Mouse (Mus musculus) layer of hippocampus, postnatal 25 days (tissue): Measurements from ENCODE around the gene Il9r. TPM values are rescaled to one million over a fixed set of nuclear protein-coding genes. Genes with fewer than 3 reads are reported as not detected.

Experiments used
- DNase-seq, 2 experiments: peaks; one replicate each; pipeline ENCODE4 v3.0.0; 2022; ENCODE audit warnings: mixed read lengths in 2 of 2, low spot score in 1 of 2; ENCODE audit errors: extremely low spot score in 1 of 2
- total RNA-seq, 2 experiments: library from RNA; stranded (reverse); gene quantifications; 2 replicates each; pipeline ENCODE4 v1.2.3; 2021

Il9r gene
- total RNA-seq, result not detected

GRCm38 (mm10) chr11:32200075-32200601 lies at the start of gene Il9r:
Gene Il9r (minus strand): TSS chr11:32200279.
- DNase-seq, result no peak

- DNase-seq, result no peak
Observed at GRCm38 (mm10) chr11:32248350-32248749, 48.3 kb upstream of the Il9r start.

- no peak for DNase-seq
Observed at GRCm38 (mm10) chr11:32247068-32247467, 47.0 kb upstream of the Il9r start.

DNA sequence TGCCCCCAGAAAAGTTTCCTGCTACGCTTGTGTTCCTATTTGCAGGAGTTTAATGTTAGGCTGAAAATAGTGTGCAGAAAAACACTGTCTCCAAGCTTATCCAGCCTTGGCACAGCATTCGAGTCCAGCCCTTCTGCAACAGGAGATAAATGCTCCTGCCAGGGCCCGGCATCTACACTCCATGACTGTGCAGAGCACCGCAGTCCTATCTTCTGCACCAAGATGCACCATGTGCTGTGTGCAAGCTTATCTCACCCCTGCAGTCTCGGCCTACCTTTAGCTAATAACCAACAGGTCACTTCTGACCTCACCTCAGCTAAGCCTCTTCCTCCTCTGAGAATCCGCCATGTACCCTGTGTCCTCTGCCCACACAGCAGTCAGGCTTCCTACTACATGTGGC lies 45.5 kb upstream of the Il9r start:
- DNase-seq, result no peak

DNA sequence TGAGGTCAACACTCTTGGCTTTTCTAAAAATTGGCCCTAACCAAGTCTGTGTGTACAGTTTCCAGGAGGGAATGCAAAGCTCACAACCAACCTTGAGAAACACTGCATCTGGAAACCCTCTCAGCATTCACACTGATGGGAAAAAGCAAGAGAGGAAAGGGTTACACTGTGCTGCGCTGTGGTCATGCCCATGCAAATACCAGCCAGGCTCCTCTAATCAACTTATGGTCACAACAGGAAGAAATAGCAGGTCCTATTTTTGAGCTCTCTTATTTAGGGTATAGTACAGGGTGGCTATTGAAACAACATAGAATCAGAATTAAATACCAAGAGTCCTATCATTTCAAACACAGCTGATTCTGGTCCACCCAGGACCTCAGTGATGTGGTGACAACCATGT lies 44.5 kb upstream of the Il9r start:
- DNase-seq, result no peak

GRCm38 (mm10) chr11:32244064-32244463 lies 44.0 kb upstream of the Il9r start:
- no peak for DNase-seq

GRCm38 (mm10) chr11:32243205-32243955 lies 43.3 kb upstream of the Il9r start:
- no peak for DNase-seq

- no peak for DNase-seq
Observed at GRCm38 (mm10) chr11:32242209-32242608, 42.1 kb upstream of the Il9r start.

DNA sequence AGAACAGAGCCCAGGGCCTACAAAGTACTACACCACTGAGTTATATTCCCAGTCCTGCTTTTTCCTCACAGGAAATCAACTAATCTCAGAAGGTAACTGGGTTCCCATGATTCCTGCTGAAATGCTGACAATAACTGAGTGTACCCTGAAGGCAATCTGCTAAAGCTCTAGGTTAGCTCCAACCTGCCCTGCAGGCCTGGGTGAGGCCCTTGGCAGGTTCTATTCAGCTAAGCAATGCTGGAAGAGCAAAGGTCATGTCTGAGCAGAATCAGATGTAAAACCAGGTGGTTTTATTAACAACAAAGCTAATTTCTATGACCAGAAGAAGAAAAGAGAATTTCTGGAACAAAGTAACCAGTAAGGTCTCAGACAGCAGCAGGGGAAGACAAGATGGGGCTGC lies 41.3 kb upstream of the Il9r start:
- DNase-seq, result no peak

DNA sequence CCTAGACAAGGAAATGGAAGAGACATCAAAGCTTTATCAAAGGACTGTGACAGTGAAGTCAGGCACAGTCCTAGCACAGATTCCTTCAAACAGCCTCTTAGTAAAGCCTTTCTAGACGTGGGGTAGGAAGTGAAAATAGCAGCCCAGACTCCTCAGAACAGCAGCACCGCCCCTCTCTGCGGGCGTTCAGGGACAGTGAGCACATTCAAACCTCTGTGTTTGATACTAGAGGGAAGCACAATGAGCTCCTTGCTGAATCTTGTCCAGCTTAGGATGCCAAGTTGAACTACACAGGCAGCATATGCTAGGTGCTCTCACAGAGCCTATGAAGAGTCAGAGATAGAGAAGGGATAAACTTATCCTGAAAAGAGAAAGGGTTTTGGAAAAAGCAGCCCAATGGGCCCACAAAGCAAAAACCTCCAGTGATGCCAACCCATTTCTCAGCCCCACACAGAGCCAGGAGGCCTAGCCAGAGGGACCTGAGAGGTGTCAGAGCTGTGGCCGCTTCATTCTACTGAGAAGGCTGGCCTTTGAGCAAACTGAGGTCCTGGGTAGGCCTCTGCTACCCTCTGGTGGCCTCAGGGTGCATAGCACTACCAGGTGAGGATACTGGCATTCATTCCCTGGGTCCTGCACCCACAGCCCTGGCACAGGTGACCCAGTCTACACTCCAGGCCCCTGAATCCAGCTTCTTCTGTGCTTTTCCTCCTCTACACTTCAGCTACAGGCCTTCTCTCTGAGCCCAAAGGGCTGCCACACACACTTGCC lies 38.2 kb upstream of the Il9r start:
- DNase-seq, result peak; percentile 73 to 74

GRCm38 (mm10) chr11:32237411-32237795 lies 37.3 kb upstream of the Il9r start:
- no peak for DNase-seq

DNA sequence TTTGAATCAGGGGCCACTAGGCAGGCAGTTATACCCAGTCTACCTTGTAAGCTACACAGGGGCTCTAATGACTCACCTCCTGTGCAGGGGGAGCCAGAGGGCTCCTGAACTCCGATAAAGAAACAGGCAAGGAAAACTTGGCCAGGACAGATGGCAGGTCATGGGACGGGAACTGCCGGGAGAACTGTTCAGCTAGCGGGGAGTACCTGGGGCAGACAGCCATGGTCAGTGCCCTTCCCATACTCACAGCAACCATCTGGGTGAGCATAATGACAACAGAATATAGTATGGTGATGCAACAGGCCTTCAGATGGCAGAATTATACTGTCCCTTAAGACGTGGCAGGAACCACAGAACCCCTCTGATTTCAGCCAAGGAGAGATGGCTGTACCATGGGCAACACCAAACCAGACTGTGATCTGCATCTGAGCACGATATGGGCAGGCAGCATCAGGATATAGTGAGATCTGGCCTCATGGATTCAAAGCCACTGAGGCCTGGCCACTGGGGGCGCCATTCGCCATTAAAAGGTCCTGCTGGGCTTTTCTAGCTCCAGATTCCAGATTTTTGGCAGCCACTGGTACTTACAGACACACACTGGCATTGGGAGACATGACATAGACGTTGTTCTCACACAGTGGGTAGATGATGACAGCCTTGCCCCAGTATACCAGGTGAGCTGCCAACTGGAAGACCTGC lies 36.8 kb upstream of the Il9r start:
- peak in 1 of 2 experiments; percentile 71 for DNase-seq

DNA sequence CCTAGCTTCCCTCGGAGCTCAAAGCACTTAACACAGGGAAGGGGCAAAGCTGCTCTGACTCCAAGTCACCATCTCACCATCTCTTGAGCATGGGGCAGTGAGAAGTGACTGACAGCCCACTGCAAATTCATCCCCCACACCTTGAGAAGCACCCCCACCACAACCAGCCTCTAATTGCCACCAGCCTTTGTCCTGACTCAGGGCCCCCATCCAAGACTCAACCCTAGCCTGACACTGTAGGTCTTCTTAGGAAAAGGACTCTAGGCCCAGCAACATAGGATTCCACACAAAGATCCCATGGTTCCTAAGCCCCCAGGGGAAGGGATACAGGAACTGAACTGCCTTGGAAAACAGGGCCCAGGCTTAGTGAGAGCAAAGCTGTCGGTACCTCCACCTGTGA lies 36.1 kb upstream of the Il9r start:
- DNase-seq, result no peak

- peak in 1 of 2 experiments; percentile 61 for DNase-seq
Observed at GRCm38 (mm10) chr11:32235646-32236045, 35.6 kb upstream of the Il9r start.

DNA sequence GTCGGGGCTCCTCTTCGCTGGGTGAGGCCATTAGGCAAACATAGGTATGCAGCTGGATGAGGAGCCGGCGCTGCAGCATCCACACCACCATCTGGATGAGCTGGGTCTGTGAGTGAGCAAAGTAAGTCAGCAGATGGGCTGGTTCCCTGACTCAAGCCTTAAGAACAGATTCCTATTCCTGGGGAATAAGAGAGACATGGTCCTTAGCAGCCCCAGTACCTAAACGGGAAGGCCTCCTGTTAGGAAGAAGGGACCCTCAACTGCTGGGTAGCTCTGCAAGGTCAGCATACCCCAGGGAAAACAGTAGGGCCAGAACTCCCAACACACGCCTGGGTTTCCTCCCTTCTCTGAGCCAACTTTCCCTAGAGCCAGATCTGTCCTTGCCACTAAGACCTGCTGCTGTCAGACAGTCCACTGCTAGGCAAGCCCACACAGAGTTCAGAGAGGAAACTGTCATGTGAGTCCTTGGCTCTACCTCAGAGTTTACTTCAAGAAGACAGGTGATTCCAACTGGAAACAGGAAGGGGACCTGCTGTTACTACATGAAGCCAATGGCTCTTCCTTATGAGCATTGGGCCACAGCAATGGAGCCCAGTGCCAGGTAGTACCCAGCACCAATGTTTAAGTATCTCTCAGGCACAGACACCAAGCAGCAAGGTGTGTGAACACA lies 34.9 kb upstream of the Il9r start:
- no peak for DNase-seq

- DNase-seq, result peak in 1 of 2 experiments; percentile 37
Observed at GRCm38 (mm10) chr11:32233895-32234294, 33.8 kb upstream of the Il9r start.

DNA sequence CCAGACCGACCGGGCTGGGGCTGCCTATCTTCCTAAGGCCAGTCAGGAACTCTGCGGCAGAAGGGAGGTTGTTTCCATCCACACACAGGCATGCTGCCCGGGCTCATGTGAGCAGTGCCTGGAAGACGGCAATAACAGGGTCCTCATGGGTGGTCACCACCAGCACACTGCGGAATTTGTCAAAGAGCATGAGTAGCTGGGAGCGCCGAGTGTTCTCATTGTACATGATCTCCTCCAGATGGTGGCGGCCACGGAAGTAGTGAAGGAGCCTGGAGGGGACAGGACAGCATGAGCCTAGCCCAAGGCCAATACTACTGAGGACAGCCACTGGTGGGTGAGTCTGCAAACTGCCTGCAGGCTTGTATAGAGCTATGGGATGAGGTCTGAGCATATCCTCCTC lies 32.8 kb upstream of the Il9r start:
- no peak for DNase-seq

DNA sequence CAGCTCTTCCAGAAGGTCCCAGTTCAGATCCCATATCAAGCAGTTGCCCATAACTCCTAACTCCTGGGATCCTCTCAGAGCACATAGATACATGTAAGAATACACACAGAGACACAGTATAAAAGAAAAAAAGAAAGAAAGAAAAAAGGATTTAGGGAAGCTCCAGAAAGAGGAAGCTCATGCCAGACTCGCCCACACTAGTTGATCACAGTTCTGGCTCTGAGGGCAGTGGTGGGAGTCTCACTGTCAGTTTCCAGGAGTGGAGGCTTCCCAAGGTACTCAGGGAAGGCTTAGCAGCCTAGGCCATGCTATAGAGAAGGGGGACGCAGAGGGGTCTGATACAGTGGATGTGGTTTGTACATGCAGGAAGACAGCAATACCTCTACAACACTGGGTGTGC lies 31.0 kb upstream of the Il9r start:
- no peak for DNase-seq

DNA sequence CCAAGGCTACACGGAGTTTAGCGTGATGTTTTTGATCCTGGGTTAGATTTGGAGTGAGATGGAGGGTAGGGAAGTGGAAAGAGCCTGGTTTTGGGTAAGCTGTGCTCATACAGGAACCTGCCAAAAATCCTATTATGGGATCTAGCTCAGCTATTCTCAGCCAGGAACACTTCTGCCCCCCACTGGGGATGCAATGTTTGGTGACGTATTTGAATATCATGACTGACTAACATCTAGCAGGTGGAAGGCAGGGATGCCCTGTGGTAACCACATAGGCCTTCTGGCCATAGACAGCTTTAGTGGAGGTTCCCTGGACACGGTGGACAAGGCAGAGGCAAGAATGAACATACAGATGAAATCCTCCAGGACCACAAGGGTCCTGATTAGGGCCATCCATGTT lies 30.1 kb upstream of the Il9r start:
- DNase-seq, result peak in 1 of 2 experiments; percentile 52

GRCm38 (mm10) chr11:32228292-32228845 lies 28.3 kb upstream of the Il9r start:
- no peak for DNase-seq
